Mouse (Mus musculus) CH12F3 (cell line): Measurements from ENCODE around the gene Gm20388.

Source experiments
- in situ Hi-C: fragments of 300-500 bp; cut with MboI; formaldehyde crosslinking; loops from 2 replicates; pipeline ENCODE4 v1.14.3; 2020; ENCODE audit warnings: low sequenced_read_pairs

Gene Gm20388

DNA sequence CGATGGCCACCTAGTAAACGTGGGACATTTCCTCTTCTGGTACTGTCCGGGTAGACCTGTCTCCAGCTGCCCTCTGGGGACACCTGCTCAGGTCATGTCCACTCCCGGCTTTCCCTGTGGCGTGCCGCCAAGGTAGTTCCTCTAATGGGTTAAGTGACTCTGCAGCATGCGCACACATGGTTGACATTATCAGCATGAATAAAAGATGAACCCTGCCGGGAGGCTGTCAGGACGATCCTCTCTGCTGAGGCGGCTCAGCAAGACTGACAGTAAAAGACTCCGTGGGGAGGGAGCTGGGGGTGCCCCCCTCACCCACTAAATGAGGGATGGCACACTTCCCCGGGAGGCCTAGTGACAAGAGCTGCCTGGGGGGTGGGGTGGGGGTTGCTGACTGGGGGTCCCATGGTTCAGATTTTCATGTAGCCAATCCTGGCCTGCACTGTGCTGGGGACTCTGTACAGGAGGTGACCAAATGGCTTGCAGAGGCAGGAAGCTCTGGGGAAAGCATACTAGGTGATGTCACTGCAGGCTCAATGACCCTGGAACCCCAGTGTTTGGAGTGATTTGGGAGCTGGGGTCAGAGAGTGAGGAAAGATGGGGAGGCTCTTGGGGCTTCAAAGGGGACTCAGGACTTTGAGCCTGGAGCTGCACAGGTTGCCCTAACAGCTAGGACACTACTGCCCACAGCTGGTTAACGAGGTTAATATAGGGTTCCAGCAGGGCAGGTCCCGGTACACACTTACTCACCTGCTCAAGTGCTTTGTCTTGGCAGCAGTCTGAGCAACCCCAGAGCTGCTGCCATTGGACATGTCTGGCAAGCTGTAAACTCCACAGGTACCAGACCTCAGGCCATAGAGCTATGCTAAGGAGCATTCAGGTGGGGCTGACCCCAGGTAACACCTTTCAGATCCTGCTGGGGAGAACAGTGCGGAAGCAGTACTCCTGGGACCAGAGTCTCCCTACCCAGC, 487.1 kb downstream of the Gm20388 start:
- in situ Hi-C loops: no loop called here

DNA sequence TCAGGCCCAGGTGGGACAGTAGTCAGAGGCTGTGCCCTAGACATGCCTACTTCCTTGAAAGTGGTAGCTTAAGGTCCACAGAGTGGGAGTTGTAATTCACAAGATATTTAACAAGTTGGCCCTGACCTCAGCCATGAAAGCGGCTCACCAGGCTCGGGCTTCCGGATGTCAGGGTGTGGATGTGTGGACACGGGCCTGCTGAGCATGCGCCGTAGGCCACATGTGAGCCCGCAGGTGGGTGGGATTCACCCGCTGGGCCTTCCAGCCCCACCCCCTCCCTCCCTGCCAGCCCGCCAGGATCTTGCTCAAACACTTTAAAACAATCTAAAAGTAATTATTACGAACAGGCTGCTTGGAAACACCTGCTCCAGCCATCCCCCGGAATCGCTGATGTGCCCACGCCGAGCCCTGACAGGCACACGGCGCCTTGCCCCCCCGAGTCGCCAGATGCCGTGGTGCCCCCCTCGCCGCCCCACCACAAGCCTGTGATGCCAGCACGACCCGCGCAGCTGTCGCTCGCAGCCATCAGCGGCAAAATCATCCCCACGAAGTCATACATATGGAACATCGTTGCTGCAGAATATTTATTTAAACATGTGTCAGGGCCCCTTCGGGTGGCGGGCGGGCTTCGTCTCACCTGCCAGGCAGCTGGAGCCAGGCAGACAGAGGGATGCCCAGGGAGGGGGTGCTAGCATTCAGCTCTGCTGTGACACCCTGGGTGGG, 488.7 kb downstream of the Gm20388 start:
- in situ Hi-C loops: no loop called here

DNA sequence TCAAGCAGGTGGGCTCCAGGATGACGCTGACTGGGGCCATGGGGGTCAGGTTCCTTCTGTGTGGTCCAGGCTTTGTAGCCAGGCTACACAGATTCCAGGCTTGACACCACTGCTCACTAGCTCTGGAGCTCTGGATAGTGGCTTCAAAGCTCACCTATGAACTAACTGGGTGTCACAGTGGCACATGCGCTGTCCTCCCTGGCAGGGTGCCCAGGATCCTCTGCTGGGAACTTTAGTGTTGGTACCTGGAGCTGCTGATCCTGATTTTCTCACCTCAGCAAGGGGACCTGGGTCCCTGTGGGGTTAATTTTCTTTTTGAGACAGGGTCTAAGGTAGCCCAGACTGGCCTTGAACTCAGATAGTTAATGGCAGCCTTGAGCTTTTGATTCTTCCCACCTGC, 490.6 kb downstream of the Gm20388 start:
- in situ Hi-C loops: no loop called here

DNA sequence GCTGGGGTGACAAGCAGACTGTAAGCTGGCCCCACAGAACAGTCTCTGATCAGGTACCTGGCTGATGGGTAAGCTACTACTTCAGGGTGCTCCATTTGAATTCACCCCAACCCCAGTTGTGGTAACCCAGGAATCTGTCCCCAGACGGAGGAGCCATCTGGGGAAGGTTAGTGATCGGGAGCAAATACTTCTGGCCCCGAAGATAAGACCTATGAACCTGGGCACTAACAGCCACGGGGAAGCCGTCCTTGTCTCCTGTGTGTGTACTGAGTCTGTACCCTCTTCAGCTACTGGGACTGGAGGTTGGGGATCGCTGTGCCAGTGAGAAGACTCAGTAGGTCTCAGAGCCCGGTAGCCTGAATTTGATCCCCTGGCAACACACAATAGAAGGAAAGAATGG, 491.1 kb downstream of the Gm20388 start:
- in situ Hi-C loops: no loop called here

DNA sequence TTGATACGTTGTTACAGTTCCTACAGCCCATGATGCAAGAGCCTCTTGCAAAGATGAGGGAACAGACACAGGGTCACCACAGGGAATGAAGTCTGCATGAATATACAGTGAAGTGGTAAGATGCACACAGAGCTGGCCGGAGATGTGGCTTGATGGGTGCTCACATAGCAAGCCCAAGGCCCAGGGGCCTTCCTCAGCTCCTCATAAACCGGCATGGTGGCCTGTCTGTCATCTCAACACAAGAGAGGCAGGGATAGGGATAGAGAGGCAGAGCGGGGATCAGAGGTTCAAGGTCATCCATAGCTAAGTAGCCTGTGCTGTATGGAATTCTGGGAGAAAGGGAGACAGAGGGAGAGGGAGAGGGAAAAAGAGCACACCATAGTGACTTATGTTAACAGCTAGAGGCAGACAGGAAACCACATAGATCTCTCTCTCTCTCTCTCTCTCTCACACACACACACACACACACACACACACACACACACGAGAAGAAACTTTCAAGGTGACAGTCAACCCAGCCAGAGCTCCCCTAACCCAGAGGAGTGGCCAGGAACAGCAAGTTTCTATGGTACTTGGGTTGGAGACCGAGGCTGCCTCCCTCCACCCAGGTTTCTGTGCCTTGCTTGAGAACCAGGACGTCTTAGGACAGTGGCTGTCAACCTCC, 493.1 kb downstream of the Gm20388 start:
- in situ Hi-C loops: no loop called here

DNA sequence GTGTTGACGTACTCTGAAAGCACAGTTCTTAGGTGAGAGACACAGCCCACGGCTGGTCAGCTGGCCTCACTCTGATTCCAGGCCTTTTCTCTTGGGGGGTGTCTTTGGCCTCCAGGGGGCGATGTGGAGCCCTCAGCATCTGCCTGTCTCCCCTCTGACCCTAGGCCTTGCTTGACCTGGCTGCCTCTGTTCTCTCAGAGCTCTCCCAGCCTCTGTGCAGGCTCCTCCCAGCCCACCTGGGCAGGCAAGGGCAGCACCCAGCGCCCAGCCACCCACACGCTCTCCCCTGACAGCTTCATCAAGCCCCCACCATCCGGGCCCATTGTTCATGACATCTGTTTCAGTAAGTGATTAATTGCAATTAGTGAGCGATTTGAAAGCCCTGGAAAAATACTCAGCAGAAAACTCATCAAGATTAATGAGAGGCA, 494.0 kb downstream of the Gm20388 start:
- in situ Hi-C loops: no loop called here

DNA sequence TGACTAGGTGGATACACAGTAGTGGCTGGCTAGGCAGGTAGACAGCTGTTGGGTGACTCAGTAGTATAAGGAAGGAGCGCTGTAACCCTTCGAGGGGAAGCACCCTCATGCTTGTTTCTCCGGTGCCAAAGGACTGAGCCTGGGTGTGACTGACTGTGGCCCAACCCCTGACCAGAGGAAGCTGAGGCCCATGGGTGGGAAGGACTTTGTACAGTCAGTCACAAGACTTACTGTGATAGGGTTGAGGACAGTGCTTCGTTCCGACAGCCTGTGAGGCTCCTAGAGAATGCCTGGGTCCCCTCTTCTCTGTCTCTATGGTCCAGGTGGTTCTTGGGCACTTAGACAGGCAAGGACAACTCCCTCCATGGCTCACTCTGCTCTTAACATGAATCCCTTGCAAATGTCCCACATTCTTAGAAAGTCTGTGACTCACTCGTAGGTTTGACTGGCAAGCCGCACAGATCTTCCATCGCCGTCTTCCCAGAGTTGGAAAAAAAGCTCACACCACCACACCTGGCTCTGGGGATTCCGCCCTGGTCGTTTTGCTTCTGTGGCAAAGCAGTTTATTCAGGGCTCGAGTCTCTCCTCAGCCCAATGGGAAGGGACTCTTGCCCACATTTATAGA, 495.5 kb downstream of the Gm20388 start:
- in situ Hi-C loops: no loop called here

DNA sequence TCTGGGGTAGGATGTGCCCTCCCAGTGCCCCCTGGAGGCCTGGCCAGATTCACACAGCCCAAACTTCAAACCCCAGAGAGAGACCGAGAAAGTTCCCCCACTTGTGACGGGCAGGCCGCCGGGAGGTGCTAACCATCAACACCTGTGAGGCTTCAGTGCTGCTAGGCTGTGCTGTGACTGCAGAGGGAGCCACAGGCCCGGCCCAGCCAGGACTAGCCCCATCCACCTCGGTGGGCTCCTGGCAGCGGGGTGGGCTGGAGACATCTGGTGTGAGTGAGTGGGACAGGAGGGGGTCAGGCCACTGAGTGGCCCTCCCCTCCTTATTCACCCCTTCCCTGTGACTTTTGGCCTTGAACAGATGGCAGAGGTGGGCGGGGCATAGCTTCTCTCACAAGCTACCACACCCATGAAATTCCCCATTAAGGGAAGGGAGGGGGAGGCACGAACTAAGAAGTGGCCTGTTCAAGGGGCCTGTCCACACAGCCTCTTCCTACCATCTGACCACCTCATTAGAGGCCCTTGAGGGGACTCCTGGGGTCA, 497.1 kb downstream of the Gm20388 start:
- in situ Hi-C loops: no loop called here

DNA sequence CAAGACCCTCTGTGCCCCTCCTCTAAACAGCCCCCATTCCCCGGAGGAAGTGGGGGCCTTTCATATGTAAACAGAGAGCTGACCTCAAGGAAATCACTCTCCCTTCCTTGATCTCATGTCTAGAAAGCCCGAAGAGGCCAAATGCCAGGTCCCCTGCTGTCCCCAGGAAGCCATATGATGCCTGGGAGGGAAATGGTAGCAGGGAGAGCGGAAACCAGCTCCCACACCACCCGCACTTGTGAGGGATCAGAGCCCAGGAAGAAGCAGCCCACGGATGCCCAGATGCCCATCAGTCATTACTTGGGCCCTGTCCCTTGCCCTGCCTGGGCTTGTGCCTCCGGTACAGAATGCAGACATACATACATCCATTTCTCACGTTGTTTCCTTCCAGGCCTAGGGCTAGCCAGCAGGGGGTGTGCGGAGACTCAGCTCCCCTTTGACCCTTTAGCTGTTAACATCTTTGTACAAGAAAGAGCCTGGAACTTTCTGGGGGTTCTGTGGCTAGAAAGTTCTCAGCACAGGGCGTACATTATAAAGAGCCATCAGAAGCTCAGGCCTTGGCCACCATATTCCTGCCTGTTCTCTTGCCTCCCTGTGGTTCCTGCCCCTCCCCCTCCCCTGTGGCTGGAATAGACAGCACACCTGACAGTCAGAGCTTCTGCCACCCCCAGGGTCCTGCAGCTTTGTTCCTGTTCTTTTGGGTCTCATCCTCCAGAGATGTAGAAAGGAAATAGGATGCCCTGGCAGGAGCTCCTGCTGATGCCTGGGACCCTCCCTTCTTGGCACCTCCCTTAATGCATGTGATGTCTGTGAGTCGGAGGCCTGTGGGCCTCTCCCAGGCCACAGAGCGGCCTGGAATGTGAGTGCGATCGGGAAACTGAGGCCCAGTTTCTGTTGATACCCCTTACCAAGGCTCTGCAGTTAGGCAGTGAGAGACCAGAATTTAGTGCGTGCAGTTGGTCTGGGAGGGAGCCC, 497.9 kb downstream of the Gm20388 start:
- in situ Hi-C loops: no loop called here

DNA sequence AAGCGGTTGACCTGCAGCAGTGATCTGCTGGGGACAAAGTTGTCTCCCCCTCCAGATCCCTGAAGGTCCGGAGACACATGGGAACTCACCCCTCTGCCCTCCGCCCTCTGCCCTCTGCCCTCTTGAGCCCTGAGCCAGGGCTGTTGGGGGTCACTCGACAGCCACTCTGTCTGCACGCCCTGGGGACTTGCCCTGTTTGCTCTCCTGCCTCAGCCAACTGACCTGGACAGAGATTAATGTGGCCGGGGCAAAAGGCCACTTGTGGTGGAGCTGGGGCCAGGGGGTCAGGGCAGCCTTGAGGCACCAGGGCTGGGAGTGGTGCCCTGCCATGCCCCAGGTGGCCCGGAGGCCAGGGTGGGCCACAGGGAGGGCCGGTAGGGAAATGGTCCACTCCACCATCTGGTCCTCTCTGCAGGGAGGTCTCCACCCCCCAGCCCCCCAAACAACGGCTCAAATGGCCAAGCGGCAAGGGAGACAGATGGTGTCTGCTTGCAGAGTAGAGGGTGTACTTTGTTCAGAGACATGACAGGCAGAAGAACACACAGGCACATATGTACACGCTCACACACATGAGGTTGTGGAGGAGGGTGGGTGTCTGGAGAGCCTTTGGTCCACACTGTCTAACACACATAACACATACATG, 498.9 kb downstream of the Gm20388 start:
- in situ Hi-C loops: no loop called here

DNA sequence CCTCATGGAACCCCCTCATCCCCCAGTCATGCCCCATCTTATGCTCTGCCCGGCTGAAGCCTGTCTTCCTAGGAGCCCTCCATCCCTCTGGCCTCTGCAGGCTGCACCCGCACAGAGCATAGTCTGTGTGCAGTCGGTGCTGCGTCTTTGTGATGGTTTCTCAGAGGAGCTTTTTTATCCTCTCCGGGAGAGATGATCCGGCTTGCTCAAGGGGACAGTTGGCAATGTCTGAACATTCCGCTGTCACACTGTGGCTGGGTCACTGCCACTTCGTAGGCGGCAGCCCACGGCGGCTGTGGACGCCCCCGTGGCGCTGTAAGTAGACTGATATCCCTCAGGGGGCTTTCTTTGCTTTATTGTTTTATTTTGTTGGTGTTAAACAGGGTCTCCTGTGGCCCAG, 500.4 kb downstream of the Gm20388 start:
- in situ Hi-C loops: no loop called here

DNA sequence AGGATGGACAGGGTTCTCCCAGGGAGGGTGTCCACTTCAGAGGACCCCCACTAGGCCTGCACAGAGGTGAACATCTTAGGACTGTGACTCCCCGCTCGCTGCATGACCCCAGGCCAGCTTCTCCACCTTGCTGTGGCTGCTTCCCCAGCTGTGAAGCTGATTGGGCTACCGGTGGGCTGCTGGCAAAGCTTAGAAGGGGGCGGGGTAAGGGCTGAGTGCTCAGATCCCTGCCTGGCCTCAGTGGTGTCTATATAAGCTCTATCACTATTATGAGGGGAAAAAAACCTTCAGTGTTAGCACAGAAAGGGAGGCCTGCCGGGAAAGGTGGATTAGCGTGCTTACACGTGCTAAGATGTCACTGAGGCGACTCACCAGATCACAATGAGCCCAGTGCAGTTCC, 501.2 kb downstream of the Gm20388 start:
- in situ Hi-C loops: no loop called here

DNA sequence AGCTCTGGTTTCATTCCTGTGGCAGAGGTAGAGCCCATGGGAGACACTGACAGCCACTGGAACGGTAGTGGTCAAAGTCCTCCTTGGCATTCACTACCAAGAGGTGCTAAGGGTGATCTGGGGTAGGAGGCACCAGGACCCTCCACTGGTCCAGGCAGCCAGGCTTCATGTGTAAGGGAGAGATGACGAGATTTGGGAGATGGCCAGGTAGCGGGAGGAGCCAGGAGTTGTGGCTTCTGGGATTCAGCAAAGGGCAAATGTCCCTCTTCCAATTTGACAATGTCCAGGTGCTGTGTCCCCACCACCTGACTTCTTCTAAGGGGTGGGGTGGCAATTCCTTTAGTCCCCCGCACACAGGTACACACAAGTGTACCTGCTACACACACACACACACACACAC, 501.7 kb downstream of the Gm20388 start:
- in situ Hi-C loops: no loop called here

DNA sequence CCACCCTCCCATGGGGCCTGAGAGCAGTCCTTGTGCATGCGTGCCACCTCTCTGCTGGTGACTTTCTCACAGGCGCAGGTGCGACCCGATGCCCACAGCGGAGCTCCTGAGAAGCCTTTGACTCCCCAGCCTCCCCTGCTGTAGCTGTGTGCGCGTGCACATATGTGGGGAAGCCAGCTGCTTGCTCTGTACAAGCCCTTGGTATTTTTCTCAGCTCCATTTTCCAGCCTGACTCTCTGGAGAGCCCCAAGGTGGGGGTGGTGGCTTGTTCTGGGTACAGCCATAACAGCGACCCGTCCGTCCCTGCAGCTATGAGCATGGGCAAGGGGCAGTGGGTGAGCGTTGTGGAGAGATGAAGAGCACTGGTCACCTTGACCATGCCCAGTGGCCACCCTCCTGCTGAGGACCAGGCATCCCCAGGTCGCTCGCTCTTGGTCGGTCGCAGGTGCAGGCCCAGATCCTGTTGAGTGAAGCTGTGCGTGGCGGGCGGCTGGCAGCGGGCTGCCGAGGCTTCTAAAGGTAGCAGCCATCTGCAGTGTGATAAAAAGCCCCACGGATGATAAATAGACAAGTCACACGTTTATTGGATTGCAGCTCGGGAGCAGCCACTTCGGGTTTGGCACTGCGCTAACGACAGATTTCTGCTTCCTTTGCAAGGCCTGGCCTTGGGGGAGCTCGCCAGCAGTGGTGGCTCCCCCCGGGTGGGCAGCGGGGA, 502.4 kb downstream of the Gm20388 start:
- in situ Hi-C loops: no loop called here

DNA sequence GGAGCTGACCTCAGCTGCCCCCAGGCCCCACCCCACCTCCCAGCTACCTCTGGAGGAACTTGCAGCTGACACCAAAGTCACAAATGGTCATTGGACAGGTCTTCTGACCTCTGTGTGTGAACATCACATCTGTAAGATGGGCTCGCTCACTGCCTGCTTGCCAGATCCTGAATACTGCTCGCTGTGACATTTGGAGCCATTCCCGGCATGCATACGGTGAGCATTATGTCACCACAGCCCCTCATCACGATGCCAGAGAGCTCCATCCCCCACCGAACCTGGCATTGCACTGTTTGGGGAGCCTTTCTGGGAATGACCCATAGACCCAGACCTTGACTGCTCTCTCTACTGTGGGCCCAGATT, 503.0 kb downstream of the Gm20388 start:
- in situ Hi-C loops: no loop called here

DNA sequence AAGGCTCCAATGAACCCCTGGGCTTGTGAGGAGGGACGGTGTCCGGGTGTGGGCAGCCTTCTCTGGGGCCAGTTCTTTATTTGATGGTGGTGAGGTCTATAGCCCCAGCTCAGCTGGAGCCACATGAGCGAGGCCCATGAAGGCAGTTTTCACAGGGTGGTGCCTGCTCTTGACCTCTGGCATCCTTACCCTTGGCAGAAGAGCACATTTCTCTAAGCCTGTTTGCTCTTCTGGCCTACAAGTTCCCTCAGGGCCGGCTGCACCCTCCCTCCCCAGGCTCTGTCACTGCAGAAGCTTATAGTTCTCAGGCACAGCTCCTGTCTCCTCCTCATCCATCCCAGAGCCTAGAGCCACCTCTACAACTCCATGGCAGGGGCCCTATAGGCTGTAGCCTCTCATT, 503.6 kb downstream of the Gm20388 start:
- in situ Hi-C loops: no loop called here

DNA sequence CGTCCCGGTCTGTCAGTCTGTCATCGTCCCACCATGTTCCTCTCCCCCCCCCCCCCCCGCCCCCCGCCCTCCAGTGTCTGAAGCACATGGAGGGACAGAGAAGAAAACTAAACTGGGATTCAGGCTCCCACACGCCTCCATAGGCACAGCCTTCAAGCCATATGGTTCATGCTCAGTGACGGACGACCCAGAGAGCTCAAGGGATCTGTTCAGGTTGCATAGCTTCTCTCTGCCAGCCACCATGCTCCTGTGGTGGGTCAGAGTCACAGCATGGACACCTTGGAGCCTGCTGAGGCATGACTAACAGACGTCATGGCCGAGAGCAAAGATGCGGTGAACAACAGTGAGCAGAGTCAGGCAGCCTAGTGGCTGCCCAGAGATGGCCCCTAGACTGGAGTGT, 504.8 kb downstream of the Gm20388 start:
- in situ Hi-C loops: no loop called here

DNA sequence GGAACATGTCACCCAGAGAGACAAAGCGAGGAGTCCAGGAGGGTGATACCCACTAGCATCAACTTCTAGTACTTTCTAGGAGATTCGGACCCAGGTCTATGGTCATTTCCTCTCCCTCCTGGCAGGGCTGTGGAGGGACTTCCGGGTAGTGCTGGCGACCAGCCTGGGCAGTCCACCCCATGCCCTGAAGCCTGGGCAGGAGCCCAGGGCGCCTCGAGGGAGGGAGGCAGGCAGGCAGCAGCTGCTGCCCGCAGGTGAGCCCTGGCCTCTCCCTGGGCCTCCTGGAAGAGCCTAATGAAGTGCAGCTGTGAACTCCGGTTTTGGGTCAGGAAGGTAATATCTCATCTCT, 505.5 kb downstream of the Gm20388 start:
- in situ Hi-C loops: no loop called here
